Mouse (Mus musculus) erythroblast, embryonic 14.5 days (primary cell): ENCODE measurements around the gene Flg. TPM values are rescaled to one million over a fixed set of nuclear protein-coding genes. Genes with fewer than 3 reads are reported as not detected.

Experiments
- H3K27me3 ChIP-seq: 2 replicates; pipeline ENCODE4 v1.6.1; 2012; ENCODE audit warnings: inconsistent platforms; ENCODE audit not compliant: control insufficient read depth
- H3K36me3 ChIP-seq: 2 replicates; pipeline ENCODE4 v1.6.1; 2012; ENCODE audit warnings: mild to moderate bottlenecking, inconsistent platforms; ENCODE audit not compliant: control insufficient read depth
- H3K4me1 ChIP-seq: 2 replicates; pipeline ENCODE4 v1.6.1; 2012; ENCODE audit warnings: inconsistent platforms; ENCODE audit not compliant: control insufficient read depth
- H3K4me3 ChIP-seq: replicated peaks from 2 replicates; pipeline ENCODE3; 2012; ENCODE audit warnings: moderate library complexity, mild to moderate bottlenecking, inconsistent platforms
- H3K9me3 ChIP-seq: 2 replicates; pipeline ENCODE4 v1.6.1; 2012; ENCODE audit warnings: low read length, inconsistent platforms, mixed read lengths; ENCODE audit not compliant: control insufficient read depth
- GATA1 ChIP-seq: IDR thresholded peaks from 2 replicates; pipeline ENCODE4 v1.6.1; 2012; ENCODE audit warnings: low read length, inconsistent platforms, mixed read lengths
- TAL1 ChIP-seq: IDR thresholded peaks from 3 replicates; pipeline ENCODE4 v1.6.1; 2012; ENCODE audit warnings: low read length, inconsistent platforms, mixed read lengths
- polyA plus RNA-seq: library from polyadenylated mRNA; stranded (reverse); fragments of >175 nt; gene quantifications from 2 replicates; pipeline ENCODE4 v1.2.3, GENCODE M21; 2012

Gene Flg
- polyA plus RNA-seq: not detected in 2 replicates

GRCm38 (mm10) chr3:93273223-93273622 lies at the start of gene Flg:
TSS of gene Flg (plus strand) at chr3:93273523.
- Histone ChIP-seq H3K27me3 (no peaks in the 10 kb centered on the region), H3K4me1 (no peaks in the 10 kb centered on the region), H3K9me3 (peaks cover 5% of the 10 kb centered on the region), H3K4me3 (no peak within 1 kb of the TSS), H3K36me3 (no peaks in the 10 kb centered on the region)
- TF ChIP-seq TAL1 (no peak), GATA1 (no peak)

- H3K9me3 ChIP-seq: peaks cover 3% of the 10 kb centered on the region
- no peaks in the 10 kb centered on the region for H3K27me3 ChIP-seq
- no peak overlapping the region for H3K4me3 ChIP-seq
- no peaks in the 10 kb centered on the region for H3K36me3 ChIP-seq
- TF ChIP-seq TAL1 (no peak), GATA1 (no peak)
- no peaks in the 10 kb centered on the region for H3K4me1 ChIP-seq
These were observed 24.2 kb downstream of the Flg start for GRCm38 (mm10) chr3:93297542-93297941.

DNA sequence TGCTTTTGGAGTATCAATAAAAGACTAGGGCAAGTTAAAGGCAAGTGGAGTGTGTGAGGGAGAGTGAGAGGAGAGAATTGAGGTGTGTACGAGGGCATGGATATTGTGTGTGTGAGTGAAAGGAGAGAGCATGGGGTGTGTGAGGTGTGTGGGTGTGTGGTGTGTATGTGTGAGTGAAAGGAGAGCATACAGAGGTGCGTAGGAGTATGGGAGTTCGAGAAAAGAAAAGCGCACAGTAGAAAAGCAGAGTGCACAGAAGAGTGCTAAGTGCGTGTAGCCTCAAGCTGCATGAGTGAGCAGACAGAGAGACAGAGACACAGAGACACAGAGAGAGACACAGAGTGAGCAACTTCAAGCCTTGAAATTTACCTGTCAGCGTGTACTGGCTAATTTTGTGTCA lies 26.5 kb downstream of the Flg start:
- no peak for TF ChIP-seq TAL1
- TF ChIP-seq GATA1: no peak
- Histone ChIP-seq H3K36me3 (no peaks in the 10 kb centered on the region), H3K4me1 (no peaks in the 10 kb centered on the region), H3K4me3 (no peak overlapping the region), H3K9me3 (peaks cover 6% of the 10 kb centered on the region), H3K27me3 (no peaks in the 10 kb centered on the region)

DNA sequence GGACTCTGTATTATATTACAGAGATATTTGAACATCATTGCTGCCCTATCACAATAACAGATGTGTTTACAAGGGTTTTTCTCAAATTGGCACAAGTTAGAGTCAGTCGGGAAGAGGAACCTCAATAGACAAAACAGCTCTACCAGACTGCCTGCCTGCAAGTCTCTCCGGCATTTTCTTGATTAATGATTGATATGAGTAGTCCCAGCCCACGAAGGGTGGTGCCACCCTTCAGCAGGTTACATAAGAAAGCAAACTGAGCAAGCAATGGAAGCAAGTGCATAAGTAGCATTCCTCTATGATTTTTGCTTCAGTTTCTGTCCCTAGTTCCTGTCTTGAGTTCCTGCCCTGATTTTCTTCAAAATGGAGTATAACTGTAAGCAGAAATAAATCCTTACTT lies 28.6 kb downstream of the Flg start:
- H3K27me3 ChIP-seq: no peaks in the 10 kb centered on the region
- H3K9me3 ChIP-seq: peaks cover 6% of the 10 kb centered on the region
- H3K4me1 ChIP-seq: no peaks in the 10 kb centered on the region
- no peaks in the 10 kb centered on the region for H3K36me3 ChIP-seq
- TF ChIP-seq GATA1: no peak
- no peak for TF ChIP-seq TAL1
- H3K4me3 ChIP-seq: no peak overlapping the region

DNA sequence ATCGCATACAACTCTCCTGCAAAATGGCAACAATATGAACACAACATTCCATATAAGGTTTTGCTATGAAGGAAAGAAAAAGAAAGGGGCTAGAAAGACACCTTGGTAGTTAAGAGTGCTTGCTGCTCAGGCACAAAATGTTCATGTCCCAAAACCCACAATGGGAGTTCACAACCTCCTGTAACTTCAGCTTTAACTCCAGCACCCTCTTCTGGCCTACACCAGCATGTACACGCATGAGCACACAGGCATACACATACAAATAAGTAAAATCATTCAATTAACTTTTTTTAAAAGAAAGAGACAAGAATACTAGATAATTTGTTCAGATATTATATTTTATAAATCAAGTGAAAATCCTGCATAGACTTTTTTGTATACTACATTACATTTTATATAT lies 32.8 kb downstream of the Flg start:
- TF ChIP-seq TAL1 (no peak), GATA1 (no peak)
- Histone ChIP-seq H3K9me3 (peaks cover 2% of the 10 kb centered on the region; the same call in 1 of the 2 replicates), H3K4me1 (no peaks in the 10 kb centered on the region), H3K4me3 (no peak overlapping the region), H3K27me3 (no peaks in the 10 kb centered on the region), H3K36me3 (no peaks in the 10 kb centered on the region)

- Histone ChIP-seq H3K4me3 (no peak overlapping the region), H3K36me3 (no peaks in the 10 kb centered on the region), H3K4me1 (no peaks in the 10 kb centered on the region), H3K9me3 (no peaks in the 10 kb centered on the region), H3K27me3 (no peaks in the 10 kb centered on the region)
- TF ChIP-seq TAL1 (no peak), GATA1 (no peak)
These were observed 38.0 kb downstream of the Flg start for GRCm38 (mm10) chr3:93311371-93311770.

GRCm38 (mm10) chr3:93314388-93314787 lies 41.1 kb downstream of the Flg start:
- Histone ChIP-seq H3K27me3 (no peaks in the 10 kb centered on the region), H3K4me3 (no peak overlapping the region), H3K4me1 (no peaks in the 10 kb centered on the region), H3K36me3 (no peaks in the 10 kb centered on the region), H3K9me3 (no peaks in the 10 kb centered on the region)
- TF ChIP-seq GATA1: no peak
- no peak for TF ChIP-seq TAL1

- Histone ChIP-seq H3K9me3 (peaks cover 4% of the 10 kb centered on the region; the same call in 1 of the 2 replicates), H3K4me1 (no peaks in the 10 kb centered on the region), H3K36me3 (no peaks in the 10 kb centered on the region), H3K27me3 (no peaks in the 10 kb centered on the region), H3K4me3 (no peak within 1 kb of the TSS)
- TF ChIP-seq TAL1 (no peak), GATA1 (no peak)
These were observed 46.1 kb downstream of the Flg start, which contains the start of gene Hrnr for GRCm38 (mm10) chr3:93319449-93319848. TSS of gene Hrnr (plus strand) at chr3:93319749.

DNA sequence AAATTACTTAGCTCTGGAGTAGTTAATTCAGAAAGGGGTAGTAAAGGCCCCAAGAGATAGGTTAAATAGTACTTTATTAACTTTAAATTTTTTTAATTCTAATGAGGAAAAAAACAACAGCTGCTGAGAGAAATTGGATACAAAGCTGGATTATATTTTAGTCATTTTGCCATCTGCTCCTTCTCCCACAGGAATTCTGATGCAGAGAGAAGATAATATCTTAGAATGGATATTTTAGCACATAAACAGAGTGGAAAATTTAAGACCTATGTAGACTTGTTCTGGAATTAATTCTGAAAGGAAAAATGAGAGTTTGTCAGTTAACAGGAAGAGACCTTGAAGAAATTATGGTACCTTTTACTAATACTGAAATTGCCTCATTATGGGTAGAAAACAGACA lies 64.4 kb downstream of the Flg start:
- H3K4me1 ChIP-seq: no peaks in the 10 kb centered on the region
- no peaks in the 10 kb centered on the region for H3K9me3 ChIP-seq
- no peak overlapping the region for H3K4me3 ChIP-seq
- H3K36me3 ChIP-seq: no peaks in the 10 kb centered on the region
- H3K27me3 ChIP-seq: no peaks in the 10 kb centered on the region
- TF ChIP-seq TAL1: no peak
- TF ChIP-seq GATA1: no peak

- H3K4me3 ChIP-seq: no peak overlapping the region
- H3K4me1 ChIP-seq: no peaks in the 10 kb centered on the region
- no peaks in the 10 kb centered on the region for H3K27me3 ChIP-seq
- no peak for TF ChIP-seq TAL1
- TF ChIP-seq GATA1: no peak
- no peaks in the 10 kb centered on the region for H3K36me3 ChIP-seq
- H3K9me3 ChIP-seq: no peaks in the 10 kb centered on the region
These were observed 66.7 kb downstream of the Flg start for GRCm38 (mm10) chr3:93340021-93340420.

Other genes starting within 250 kb of the Flg start
- gene Gm4858, start 204.7 kb upstream of the Flg start, polyA plus RNA-seq: not detected in 2 replicates
- gene Crnn, start 128.7 kb upstream of the Flg start, polyA plus RNA-seq: not detected in 2 replicates
- gene Flg2, start 76.2 kb upstream of the Flg start, polyA plus RNA-seq: not detected in 2 replicates
- not detected in 2 replicates for gene Hrnr, start 46.2 kb downstream of the Flg start, polyA plus RNA-seq
- gene Rptn, start 120.2 kb downstream of the Flg start, polyA plus RNA-seq: 0.01 TPM in 1 of 2 replicates, not detected in the other
- gene Tchh, start 168.8 kb downstream of the Flg start, polyA plus RNA-seq: not detected in 2 replicates
- not detected in 2 replicates for gene Tchhl1, start 195.2 kb downstream of the Flg start, polyA plus RNA-seq
- 0.24 and 0.37 TPM in 2 replicates for gene S100a11, start 247.0 kb downstream of the Flg start, polyA plus RNA-seq